Mouse (Mus musculus): ENCODE data around the gene Abcb7. TPM values are rescaled to one million over a fixed set of nuclear protein-coding genes. Genes with fewer than 3 reads are reported as not detected.
"Not testable (repeated sequence)": the region's sequence is repeated elsewhere in the genome, so short reads cannot be mapped to it uniquely, and the experiment has no call there.

Abcb7 gene
- polyA plus RNA-seq, 1 experiment from 2014 or later = 19.0 TPM

DNA sequence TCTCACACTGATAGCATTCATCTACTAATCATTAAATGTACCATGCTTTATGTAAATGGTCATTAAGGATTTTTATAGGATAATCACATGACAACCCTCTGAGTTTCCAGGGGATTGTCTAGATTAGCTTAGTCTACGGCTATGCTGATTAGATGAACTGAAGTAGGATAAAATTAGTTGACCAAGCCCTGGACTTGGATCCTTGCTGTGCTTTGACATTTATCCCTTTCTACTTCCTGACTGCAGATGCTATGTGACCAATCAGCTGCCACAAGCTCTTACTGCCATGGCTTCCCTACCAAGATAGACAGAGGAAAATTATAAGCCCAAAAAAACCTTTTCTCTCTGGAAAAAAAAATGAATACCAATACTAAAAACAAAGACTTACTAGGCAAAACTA lies 57.8 kb downstream of the Abcb7 start:
- in situ Hi-C loops (cut with MboI; ENCODE audit: low pct_unique_long_range_greater_than_20kb) = no loop called here
- no peak for ATAC-seq
- POLR2A ChIA-PET = no interaction called here
- peaks cover 14% of the 10 kb centered on the region for H3K27me3 ChIP-seq
- CTCF ChIA-PET = no interaction called here
- TF ChIP-seq CTCF (IDR thresholded peaks at IDR 0.05) = no peak
- no peak for DNase-seq (ENCODE audit: low read depth, low spot score)

DNA sequence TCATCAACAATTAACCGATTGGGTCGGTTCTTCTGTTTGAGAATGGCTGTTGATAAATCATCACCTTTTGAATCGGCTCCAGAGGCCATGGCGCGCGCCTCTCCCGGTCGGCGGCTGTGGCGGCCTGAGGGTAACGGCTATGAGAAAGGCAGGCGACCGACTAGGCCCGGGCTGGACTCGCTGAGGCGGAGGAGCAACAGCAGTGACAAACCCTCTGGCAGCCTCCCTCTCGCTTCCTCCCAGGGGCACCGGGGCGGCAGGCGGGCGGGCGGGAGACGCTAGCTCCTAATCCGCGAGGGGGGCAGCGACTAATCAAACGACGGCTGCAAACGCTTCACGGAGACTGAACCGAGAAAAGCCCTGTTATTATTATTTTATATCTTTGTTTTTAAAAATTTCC lies 65.5 kb downstream of the Abcb7 start:
- DNase-seq (ENCODE audit: low read depth, low spot score); in situ Hi-C loops (cut with MboI; ENCODE audit: low pct_unique_long_range_greater_than_20kb); CTCF ChIA-PET; POLR2A ChIA-PET: not testable (repeated sequence)
- peaks cover 14% of the 10 kb centered on the region for H3K27me3 ChIP-seq
- ATAC-seq = peak; percentile 35

DNA sequence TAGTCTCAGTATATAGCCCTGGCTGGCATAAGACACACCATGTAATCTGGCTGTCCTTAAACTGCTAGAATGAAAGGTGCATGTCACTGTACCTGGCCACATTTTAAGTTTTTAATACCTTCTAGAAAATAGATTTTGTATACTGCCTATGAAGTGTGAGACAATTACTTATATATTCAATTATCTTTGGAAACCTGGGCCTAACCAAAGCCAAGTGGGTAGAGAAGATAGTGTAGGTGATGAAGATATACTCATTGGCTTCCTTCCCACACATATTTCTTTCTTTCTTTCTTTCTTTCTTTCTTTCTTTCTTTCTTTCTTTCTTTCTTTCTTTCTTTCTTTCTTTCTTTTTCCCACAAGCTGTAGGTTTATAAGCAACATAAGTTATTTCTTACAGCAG lies 121.9 kb downstream of the Abcb7 start:
- H3K27me3 ChIP-seq = peaks cover 28% of the 10 kb centered on the region
- in situ Hi-C loops (cut with MboI; ENCODE audit: low pct_unique_long_range_greater_than_20kb) = no loop called here
- CTCF ChIA-PET = no interaction called here

DNA sequence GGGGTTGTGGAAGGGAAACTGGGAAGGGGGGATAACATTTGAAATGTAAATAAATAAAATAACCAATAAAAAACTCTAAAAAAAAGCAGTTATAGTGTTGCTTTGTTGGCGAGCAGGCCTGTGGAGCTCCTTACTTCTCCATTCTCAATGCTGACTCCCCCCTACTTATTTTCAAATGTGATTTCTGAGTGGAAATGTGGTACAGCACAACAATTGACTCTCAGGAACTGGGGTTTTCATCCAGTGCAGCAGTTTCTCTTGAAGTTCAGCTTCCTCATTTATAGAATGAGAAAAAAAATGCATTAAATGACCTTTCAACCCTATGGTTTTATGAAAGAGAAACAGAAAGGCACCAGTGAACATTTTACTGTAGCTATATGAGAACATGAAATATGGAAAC lies 133.8 kb downstream of the Abcb7 start:
- POLR2A ChIA-PET = no interaction called here
- DNase-seq (ENCODE audit: low read depth, low spot score) = no peak
- CTCF ChIA-PET = no interaction called here
- in situ Hi-C loops (cut with MboI; ENCODE audit: low pct_unique_long_range_greater_than_20kb) = no loop called here
- peaks cover 48% of the 10 kb centered on the region for H3K27me3 ChIP-seq
- ATAC-seq = no peak
- TF ChIP-seq CTCF (IDR thresholded peaks at IDR 0.05) = no peak

More for the DNA sequence above, 121.9 kb downstream of the Abcb7 start:
- POLR2A ChIA-PET = no interaction called here
- TF ChIP-seq CTCF (IDR thresholded peaks at IDR 0.05) = no peak
- no peak for DNase-seq (ENCODE audit: low read depth, low spot score)
- ATAC-seq = no peak

DNA sequence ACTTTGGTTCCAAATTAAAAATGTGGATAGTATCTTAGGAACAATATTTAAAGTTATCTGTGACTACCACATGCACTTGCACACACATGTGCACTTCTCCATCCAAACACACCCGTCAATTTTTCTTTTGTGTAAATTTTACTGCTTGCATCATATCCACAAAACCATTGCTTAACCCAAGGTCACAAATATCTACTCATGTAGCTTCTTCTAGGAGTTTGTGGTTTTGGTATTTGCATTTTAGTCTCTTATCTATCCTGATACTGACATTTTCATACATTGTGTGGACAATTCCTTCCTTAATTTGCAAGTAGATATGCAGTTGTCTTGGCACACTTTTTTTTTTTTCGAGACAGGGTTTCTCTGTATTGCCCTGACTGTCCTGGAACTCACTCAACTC lies 149.3 kb downstream of the Abcb7 start:
- CTCF ChIA-PET = no interaction called here
- POLR2A ChIA-PET = no interaction called here
- TF ChIP-seq CTCF (IDR thresholded peaks at IDR 0.05) = no peak

DNA sequence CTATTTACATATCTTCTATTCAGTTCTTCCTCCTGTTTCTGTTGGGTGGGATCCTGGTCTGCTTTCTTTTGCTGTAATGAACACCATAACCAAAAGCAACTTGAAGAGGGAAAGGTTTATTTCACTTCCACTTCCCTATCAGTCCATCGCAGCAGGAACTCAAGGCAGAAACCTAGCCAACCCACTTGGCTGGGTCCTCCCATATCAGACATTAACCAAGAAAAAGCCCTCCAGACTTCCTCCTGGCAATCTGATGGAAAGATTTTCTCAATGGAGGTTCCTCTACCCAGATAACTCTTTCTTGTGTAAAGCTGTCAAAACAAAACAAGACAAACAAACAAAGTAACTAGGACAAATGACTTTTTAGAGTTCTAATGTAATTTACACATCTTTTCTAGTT lies 151.2 kb downstream of the Abcb7 start:
- DNase-seq (ENCODE audit: low read depth, low spot score) (no peak), ATAC-seq (no peak)
- no peak for TF ChIP-seq CTCF (IDR thresholded peaks at IDR 0.05)
- peaks cover 32% of the 10 kb centered on the region for H3K27me3 ChIP-seq
- POLR2A ChIA-PET = no interaction called here
- CTCF ChIA-PET = no interaction called here
- in situ Hi-C loops (cut with MboI; ENCODE audit: low pct_unique_long_range_greater_than_20kb) = no loop called here

More for the DNA sequence above, 149.3 kb downstream of the Abcb7 start:
- DNase-seq (ENCODE audit: low read depth, low spot score) (no peak), ATAC-seq (no peak)
- H3K27me3 ChIP-seq = peaks cover 21% of the 10 kb centered on the region
- in situ Hi-C loops (cut with MboI; ENCODE audit: low pct_unique_long_range_greater_than_20kb) = no loop called here

DNA sequence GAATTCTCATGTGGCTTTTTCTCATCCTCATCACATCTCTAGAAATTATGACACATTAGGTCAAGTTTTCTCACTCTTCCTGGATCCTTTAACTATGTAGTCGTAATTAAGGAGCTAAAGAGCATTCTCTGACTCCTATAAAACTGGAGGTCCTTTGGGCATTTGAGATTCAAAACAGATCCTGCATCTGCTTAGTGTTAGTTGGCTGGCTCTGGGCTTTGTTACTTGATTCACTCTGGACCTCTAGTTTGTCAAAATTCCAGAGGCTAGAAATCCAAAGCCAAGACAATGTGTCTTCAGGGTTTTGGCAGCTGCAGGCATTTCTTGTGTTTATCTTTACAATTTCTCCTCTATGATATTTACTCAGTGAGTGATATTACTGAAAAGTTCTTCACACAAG lies 157.1 kb downstream of the Abcb7 start:
- peaks cover 47% of the 10 kb centered on the region for H3K27me3 ChIP-seq

More for the DNA sequence above, 157.1 kb downstream of the Abcb7 start:
- POLR2A ChIA-PET = no interaction called here
- DNase-seq (ENCODE audit: low read depth, low spot score) = no peak
- TF ChIP-seq CTCF (IDR thresholded peaks at IDR 0.05) = no peak
- in situ Hi-C loops (cut with MboI; ENCODE audit: low pct_unique_long_range_greater_than_20kb) = no loop called here
- CTCF ChIA-PET = no interaction called here
- no peak for ATAC-seq

Other genes starting within 250 kb of the Abcb7 start
- gene Nexmif, start 212.7 kb downstream of the Abcb7 start, polyA plus RNA-seq (2021) = not detected
- 21.5 TPM for gene Uprt, start 69.0 kb upstream of the Abcb7 start, polyA plus RNA-seq (2021)

Data from Patski (cell line).